Mouse (Mus musculus) layer of hippocampus, adult 8-10 months (tissue): ENCODE data around the gene Immp2l. TPM values are rescaled to one million over a fixed set of nuclear protein-coding genes. Genes with fewer than 3 reads are reported as not detected.

Experiments
- DNase-seq, 2 experiments: peaks; one replicate each; pipeline ENCODE4 v3.0.0; 2022; ENCODE audit warnings: low spot score in 2 of 2
- total RNA-seq, 4 experiments: library from RNA; stranded (reverse); gene quantifications; 2 replicates each; pipeline ENCODE4 v1.2.4; 2022

Immp2l gene
- total RNA-seq, 4 experiments from 2014 or later, result 4.8 to 8.9 (median 5.4) TPM

GRCm38 (mm10) chr12:41425101-41425679, 401.3 kb downstream of the Immp2l start:
- no peak for DNase-seq

GRCm38 (mm10) chr12:41427464-41427863, 403.6 kb downstream of the Immp2l start:
- DNase-seq, result no peak

- no peak for DNase-seq
These were observed 404.9 kb downstream of the Immp2l start for GRCm38 (mm10) chr12:41428806-41429205.

GRCm38 (mm10) chr12:41436206-41436985, 412.5 kb downstream of the Immp2l start:
- DNase-seq, result peak in 1 of 2 experiments; percentile 17

GRCm38 (mm10) chr12:41438446-41438845, 414.6 kb downstream of the Immp2l start:
- DNase-seq, result no peak

GRCm38 (mm10) chr12:41468374-41468991, 444.6 kb downstream of the Immp2l start:
- DNase-seq, result no peak

- DNase-seq, result no peak
These were observed 445.4 kb downstream of the Immp2l start for GRCm38 (mm10) chr12:41469096-41469801.

GRCm38 (mm10) chr12:41481486-41481885, 457.6 kb downstream of the Immp2l start:
- DNase-seq, result no peak

- peak in 1 of 2 experiments; percentile 16 for DNase-seq
These were observed 459.3 kb downstream of the Immp2l start for GRCm38 (mm10) chr12:41483091-41483592.

- peak; percentile 18 to 31 for DNase-seq
These were observed 459.9 kb downstream of the Immp2l start for GRCm38 (mm10) chr12:41483593-41484451.

- DNase-seq, result peak; percentile 40 to 50
These were observed 461.0 kb downstream of the Immp2l start for GRCm38 (mm10) chr12:41484689-41485511.

- peak; percentile 84 to 86 for DNase-seq
These were observed 461.8 kb downstream of the Immp2l start for GRCm38 (mm10) chr12:41485512-41486215.

- DNase-seq, result no peak
These were observed 462.4 kb downstream of the Immp2l start, which contains the start of gene Lrrn3 for GRCm38 (mm10) chr12:41486331-41486730. Gene Lrrn3, minus strand, starts transcription at chr12:41486431.

GRCm38 (mm10) chr12:41487005-41487404, 463.1 kb downstream of the Immp2l start:
- DNase-seq, result no peak

GRCm38 (mm10) chr12:41494620-41495019, 470.7 kb downstream of the Immp2l start:
- DNase-seq, result no peak

- DNase-seq, result no peak
These were observed 476.3 kb downstream of the Immp2l start for GRCm38 (mm10) chr12:41500049-41500820.

GRCm38 (mm10) chr12:41508610-41509009, 484.7 kb downstream of the Immp2l start:
- no peak for DNase-seq

GRCm38 (mm10) chr12:41510588-41510987, 486.7 kb downstream of the Immp2l start:
- no peak for DNase-seq
